Mouse (Mus musculus): Measurements from ENCODE around the gene Pkd1l3.

The Pkd1l3 gene

DNA sequence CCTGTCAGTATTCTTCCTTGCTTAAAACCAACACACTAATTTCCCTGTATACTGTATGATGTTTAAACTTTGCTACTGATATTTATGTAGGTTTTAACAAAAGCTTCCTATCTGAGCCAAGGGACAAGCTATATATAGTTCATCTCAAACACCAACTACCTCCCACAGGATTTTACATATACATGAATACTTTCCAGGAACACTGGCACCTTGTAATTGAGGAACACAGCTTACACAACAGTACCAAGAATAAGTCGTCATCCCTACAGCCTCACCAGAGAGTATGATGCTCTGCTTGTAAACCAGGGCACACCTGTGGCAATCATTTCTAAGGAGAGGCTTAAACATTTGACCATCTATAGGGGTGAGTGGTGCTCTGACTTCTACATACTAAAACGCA lies 7.6 kb upstream of the Pkd1l3 start:
- TF ChIP-seq GATA4 (IDR thresholded peaks at IDR 0.05; ENCODE audit: insufficient replicate concordance, low read length), result no peak

- TF ChIP-seq GATA4 (IDR thresholded peaks at IDR 0.05; ENCODE audit: insufficient replicate concordance, low read length), result no peak
These were observed 6.7 kb upstream of the Pkd1l3 start for GRCm38 (mm10) chr8:109607650-109608049.

DNA sequence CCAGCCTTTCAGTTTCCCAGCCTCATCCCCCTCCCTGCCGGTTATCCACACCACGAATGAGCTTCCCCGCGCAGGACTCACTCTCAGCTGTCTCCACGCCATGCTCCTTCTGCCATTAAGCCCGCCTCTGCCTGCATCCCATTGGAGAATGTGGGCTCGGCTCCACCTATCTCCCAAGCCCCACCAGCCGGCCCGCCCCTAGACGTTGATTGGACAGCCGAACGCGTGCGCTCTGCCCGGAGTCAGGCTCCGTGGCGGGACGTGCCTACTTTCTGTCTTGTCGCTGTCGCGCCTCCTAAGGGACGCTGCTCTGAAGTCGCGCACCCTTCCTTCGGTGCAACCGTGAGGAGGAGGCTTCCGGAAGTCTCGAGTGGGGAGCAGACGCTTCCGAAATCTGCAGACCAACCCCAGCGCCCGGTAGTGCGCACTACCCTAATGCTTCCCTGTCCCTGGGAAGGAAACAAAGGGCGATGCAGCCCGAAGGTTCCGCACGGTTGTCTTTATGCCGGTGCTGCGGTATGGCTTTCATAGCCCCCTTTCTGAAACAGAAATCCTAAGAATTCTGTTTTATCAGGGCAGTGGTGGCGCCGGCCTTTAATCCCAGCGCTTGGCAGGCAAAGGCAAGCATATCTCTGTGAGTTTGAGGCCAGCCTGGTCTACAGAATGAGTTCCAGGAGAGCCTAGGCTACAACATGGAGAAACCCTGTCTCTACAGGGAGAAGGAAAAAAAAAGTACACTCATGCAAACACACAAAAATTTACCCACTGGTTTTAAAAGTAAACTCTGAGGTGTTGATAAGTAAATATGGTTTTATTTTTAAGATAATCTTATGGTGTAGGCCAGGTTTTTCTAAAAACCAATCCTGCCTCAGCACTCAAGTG lies 5.8 kb upstream of the Pkd1l3 start, which contains the start of gene Dhodh:
Gene Dhodh, minus strand, starts transcription at position 403 of the 882 bp plus-strand sequence.
- TF ChIP-seq GATA4 (IDR thresholded peaks at IDR 0.05; ENCODE audit: insufficient replicate concordance, low read length), result no peak; the same call in 1 of the 2 replicates

DNA sequence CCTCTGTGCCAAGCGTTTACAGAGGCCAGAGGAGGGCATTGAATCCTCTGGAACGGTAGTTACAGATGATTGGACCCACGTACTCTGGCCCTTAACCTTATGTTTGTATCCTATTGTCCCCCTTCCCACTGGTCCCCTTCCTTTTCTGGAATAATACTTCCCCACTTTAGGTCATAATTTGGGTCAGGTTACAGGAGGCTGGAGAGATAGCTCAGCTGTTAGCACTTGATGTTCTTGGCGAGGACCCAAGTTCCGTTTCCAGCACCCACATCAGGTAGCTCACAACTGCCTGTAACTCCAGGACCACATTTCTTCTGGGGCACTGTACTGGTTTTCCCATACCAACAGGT lies 5.2 kb upstream of the Pkd1l3 start:
- TF ChIP-seq GATA4 (IDR thresholded peaks at IDR 0.05; ENCODE audit: insufficient replicate concordance, low read length), result 0 out of 2 replicates have a peak, but pooled peaks have one; percentile 17

DNA sequence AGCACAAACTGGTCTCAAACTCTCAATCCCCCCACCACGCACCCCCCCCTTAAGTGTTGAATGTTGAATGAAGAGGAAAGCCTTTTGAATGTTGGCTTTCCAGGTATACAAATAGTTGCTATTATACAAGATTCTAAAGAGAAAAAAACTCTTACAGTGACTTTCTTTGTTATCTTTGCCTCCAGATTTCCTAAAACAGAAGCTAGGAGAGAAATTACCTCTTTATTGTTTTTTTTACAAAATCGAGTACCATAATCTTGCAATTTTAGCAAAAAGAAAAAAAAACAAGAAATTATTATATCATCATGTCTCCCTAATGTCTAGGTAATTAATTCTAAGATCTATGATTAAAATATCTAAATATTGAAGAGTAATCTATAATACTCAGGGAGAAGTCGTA lies 1.3 kb downstream of the Pkd1l3 start:
- TF ChIP-seq GATA4 (IDR thresholded peaks at IDR 0.05; ENCODE audit: insufficient replicate concordance, low read length), result no peak

GRCm38 (mm10) chr8:109628638-109629037 lies 14.3 kb downstream of the Pkd1l3 start:
- no peak for TF ChIP-seq GATA4 (IDR thresholded peaks at IDR 0.05; ENCODE audit: insufficient replicate concordance, low read length)

- TF ChIP-seq GATA4 (IDR thresholded peaks at IDR 0.05; ENCODE audit: insufficient replicate concordance, low read length), result no peak
These were observed 18.2 kb downstream of the Pkd1l3 start for GRCm38 (mm10) chr8:109632498-109632897.

DNA sequence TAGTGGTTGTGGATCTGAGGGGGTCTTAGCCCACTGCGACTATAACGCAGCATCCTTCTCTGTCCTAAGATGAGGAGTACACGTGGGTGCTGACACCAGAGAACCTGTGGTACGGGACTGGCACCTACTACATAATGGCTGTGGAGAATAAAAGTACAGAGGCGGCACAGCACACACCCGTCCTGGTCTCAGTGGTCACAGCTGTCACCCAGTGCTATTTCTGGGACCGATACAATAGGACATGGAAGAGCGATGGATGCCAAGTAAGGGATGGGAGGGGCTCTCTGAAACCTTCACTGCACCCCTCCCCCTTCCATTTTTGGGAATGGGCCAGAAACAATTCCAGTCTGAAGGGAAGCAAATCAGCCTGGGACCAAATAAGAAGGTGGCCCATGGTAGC lies 20.8 kb downstream of the Pkd1l3 start:
- TF ChIP-seq GATA4 (IDR thresholded peaks at IDR 0.05; ENCODE audit: insufficient replicate concordance, low read length), result no peak

DNA sequence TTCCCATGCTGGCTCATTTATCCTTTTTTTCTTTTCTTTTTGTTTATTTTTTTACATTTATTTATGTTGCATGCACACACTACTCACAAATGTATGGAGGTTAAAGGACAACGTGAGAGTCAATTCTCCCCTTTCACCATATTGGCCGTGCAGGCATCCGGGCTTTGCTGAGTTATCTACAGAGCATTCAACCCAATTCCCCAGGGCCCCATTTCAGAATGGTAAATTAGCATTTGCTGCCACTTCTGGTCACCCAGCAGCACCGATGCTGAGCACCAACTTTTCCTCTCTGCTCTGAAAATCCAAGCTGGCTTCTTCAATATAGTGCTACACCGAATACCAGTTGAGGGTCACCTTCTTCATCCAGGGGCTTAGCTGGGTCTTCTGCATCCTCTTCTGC lies 24.5 kb downstream of the Pkd1l3 start:
- no peak for TF ChIP-seq GATA4 (IDR thresholded peaks at IDR 0.05; ENCODE audit: insufficient replicate concordance, low read length)

DNA sequence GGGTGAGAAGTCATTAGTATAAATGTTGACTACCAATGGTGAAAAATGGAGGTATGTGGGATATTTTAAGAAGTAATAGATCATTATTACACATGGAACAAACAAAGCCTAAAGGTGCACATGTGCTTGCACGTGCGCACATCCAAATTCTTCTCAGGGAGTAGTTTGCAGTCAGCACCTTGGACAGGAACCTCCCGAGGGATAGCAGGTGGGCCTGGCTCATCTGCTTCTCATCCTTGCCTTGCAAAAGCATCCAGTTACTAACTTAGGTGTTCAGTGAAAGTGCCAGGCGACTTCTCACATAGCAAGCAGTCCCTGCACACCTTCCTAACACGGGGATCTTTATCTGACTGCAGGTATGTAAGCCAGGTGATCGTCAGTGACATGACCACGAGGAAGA lies 26.1 kb downstream of the Pkd1l3 start:
- TF ChIP-seq GATA4 (IDR thresholded peaks at IDR 0.05; ENCODE audit: insufficient replicate concordance, low read length), result no peak

DNA sequence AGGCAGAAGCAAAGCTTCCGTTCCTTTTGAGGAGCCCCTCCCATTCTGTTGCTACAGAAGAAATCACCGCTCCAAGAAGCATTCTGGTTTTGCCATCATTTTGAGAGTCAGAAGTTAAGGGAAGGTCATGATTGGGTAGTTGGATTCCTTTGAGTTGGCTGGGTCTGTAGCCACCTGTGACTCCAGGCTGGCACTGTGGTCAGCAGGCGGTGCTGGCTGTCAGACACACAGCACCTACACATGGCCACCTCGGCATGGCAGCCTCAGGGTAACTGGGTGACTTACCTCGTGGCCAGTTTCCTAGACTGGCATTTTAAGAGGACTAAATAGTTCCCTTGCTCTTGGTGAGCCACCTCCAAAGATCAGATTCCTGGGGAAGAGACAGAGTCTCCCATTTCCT lies 26.9 kb downstream of the Pkd1l3 start:
- TF ChIP-seq GATA4 (IDR thresholded peaks at IDR 0.05; ENCODE audit: insufficient replicate concordance, low read length), result no peak

- no peak for TF ChIP-seq GATA4 (IDR thresholded peaks at IDR 0.05; ENCODE audit: insufficient replicate concordance, low read length)
These were observed 33.0 kb downstream of the Pkd1l3 start for GRCm38 (mm10) chr8:109647331-109647730.

- TF ChIP-seq GATA4 (IDR thresholded peaks at IDR 0.05; ENCODE audit: insufficient replicate concordance, low read length), result no peak
These were observed 34.2 kb downstream of the Pkd1l3 start for GRCm38 (mm10) chr8:109648469-109648868.

- TF ChIP-seq GATA4 (IDR thresholded peaks at IDR 0.05; ENCODE audit: insufficient replicate concordance, low read length), result no peak
These were observed 36.5 kb downstream of the Pkd1l3 start for GRCm38 (mm10) chr8:109650801-109651200.

DNA sequence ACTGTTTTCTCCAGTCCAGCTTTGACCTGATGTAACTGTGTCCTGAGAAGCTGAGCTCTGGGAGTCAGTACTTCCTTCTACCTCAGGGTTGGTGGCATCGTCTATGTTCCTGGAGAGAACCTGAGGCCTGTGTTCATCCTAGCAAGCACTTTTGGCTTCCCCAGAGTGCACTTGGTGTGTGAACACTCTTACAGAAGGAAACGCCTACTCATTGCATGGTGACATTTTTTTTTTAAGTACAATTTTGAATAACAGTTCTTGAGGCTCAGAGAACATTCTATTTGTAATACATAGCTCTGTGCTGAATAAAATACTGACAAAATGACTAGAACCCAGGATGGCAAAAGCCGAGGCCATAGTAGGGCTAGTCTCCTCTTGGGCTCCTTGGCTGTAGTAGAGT lies 42.5 kb downstream of the Pkd1l3 start:
- no peak for TF ChIP-seq GATA4 (IDR thresholded peaks at IDR 0.05; ENCODE audit: insufficient replicate concordance, low read length)

DNA sequence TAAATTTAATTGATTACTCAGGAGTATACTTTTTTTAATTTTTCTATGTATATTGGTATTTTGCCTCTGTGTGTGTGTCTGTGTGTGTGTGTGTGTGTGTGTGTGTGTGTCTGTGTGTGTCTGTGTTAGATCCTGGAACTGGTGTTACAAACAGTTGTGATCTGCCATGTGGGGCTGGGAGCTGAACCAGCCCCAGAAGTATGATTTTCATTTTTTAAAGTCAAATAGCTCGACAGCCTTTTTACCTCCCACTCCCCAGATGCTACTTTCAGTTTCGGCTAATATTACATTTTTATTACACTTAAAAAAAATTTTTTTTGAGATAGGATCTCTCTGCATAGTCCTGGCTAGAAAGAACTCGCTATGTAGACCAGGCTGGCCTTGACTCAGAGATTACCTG lies 48.0 kb downstream of the Pkd1l3 start:
- TF ChIP-seq GATA4 (IDR thresholded peaks at IDR 0.05; ENCODE audit: insufficient replicate concordance, low read length), result no peak

DNA sequence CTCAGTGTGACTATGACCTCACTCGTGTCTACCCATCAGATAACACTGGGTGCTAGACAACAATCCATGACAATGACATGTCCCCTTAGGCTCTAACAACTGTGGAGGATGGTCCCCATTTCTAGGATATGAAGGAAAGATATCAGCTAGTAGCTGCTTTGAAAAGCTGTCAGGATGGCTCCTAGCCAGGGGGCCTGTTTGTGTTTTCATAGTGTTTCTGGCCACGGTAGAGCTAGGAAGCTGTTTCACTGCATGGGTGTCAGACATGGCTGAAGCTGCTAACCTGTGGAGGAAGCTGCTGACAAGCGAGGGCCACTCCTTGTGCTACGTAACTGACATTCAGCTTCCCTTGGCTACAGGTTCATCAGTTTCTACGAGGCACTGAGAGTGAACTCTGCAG lies 52.3 kb downstream of the Pkd1l3 start:
- TF ChIP-seq GATA4 (IDR thresholded peaks at IDR 0.05; ENCODE audit: insufficient replicate concordance, low read length), result no peak
